Mouse (Mus musculus) fat pad, adult 2 months (tissue): ENCODE results near the gene Cnppd1.

Source experiments
- DNase-seq: peaks from one replicate; pipeline ENCODE4 v3.0.0-alpha.2; 2011; ENCODE audit warnings: low read depth, low spot score; ENCODE audit errors: extremely low read depth

Gene Cnppd1

DNA sequence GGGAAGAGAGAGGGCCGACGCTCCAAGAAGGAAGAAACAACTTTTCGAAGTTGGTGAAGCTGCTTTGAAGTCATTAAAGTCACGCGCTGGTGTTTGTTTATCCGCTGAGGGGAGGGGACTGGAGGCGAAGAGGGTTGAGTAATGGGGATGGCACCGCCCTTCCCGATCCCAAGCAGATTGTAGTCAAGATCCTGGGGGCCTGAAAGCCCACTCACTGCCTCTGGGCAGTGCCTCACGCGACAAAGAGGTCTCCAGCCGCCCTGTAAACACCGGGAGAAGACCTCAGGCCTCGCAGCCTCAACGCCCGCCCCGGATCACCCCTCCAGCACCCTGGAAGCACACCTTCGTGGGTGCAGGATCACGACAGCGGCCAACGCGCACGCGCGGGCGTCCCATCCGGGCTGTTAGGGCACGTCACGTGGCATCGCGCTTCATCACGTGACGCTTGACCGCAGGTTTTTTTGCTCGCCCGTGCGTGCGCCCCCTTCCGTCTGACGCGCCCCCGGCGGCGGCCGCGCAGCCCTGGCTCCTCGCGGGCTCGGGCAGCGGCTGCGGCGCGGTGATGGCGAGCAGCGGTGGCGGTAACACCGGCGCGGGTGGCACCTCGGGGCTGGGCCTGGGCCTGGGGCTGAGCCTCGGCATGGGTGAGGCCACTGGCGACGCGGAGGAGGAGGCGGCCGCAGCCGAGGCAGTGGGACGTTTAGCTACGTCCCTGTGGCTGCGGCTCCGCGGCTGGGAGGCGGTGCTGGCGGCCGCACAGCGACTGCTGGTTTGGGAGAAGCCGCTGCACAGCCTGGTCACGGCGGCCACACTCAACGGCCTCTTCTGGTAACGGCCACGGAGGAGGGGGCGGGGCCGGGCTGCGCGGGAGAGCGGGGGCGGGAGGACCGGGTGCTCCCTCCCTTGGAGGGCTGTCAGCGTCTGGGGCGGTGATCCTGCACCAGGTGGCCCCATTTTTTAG lies at the start of gene Cnppd1, which contains the start of gene Retreg2:
Gene Cnppd1 (minus strand): TSS at position 411 of the 961 bp plus-strand sequence.
Gene Retreg2 (plus strand): TSS at position 478 of the 961 bp plus-strand sequence.
- no peak for DNase-seq

DNA sequence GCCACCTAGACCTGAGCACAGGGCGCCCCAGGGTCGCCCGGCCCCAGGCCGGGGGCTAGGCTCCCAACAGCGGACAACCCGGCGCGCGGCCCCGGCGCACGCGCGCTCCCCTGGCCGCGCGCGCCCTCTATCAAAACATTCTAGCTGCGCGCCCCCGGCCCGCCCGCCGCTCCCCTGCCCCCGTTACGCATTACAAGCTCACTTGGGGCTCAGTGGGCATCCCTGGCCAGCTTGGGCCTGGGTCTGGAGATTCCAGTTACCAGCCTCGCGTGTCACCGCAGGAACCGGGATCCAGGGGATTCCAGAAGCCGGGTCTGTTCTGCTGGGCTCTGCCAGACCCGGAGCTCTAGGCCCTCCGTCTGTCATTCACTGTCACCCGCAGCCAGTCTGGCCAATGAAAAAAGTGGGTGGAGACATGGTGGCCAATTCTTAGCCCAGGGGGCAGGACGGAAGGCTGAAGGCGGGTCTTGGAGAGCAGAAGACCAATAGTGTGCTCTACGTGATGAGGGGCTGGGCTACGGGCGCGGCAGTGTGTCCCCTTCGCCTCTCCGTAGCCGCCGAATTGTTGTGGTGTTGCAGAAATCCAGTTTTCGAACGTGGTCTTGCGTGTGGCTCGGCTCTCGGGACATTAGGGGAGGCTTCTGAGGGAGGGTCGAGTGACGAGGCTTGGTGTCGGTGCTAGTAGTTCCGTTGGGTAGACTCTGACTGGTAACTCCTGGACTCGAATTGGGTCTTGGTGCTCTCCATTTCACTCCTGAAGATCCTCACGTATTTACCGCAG lies 49.3 kb upstream of the Cnppd1 start, which contains the start of the genes Ankzf1 and Atg9a:
Gene Ankzf1 (plus strand): TSS at position 530 of the 781 bp plus-strand sequence.
Gene Atg9a (minus strand): TSS at position 575 of the 781 bp plus-strand sequence.
- DNase-seq, result peak; percentile 97

DNA sequence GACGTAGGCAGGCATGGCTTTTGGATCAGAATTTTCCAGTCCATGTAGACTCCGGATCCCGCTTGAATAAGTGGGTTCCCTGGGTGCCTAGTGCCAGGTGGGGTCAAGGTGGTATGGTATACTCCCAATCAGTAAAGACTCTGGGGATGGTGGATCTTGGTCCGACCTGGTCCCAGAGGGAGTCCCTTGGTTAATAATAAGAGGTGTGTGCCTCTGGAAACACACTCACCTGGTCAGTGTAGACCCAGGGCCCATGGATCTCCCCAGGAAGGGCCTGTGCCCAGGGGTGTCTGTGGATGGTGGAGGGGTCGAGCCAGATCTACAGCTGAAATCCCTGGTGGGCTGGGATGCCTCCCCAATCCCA lies 48.7 kb upstream of the Cnppd1 start:
- no peak for DNase-seq

DNA sequence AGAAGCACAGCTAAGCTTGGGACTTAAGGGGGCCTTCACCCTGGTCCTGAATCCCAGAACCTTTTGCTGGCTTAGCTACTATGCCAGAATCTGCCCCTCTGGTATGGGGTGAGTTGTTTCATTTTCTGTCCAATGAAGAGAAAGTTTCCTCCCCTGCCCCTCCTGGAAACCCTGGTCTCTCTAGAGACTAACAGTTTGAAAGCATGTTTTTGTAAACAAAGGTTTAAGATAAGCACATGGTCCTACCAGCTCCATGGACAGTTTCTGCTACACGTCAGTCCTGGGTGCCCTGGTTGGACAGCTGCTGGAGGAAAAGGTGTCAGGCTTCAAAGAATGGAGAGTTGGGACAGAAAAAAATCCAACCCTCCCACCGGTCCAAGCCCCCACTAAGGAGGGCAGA lies 48.1 kb upstream of the Cnppd1 start:
- DNase-seq, result no peak

DNA sequence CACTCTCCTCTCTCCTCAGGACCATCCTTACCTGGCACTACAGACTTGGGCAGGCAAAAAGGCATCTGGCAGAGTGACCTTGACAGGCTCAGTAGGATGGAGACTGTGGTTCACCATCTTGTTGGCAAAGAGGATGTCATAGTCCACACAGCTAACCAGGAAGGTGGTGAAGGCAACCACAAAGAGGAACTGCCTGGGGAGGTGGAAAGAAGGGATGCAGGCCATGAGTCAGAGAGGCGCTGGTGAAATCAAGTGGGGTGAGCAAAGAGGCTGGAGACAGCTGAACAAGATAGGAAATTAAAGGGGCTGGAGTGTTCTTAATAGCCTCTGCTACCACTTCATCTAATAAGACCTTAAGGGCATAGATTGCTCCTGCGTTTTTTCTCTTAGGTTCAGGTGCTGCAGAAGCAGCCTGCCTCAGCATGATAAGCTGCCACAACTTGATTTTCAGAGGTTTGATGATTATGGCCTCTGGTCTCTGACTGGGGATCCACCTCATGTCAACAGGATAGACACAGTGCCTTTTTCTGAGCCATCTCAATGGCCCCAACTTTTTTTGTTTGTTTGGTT lies 45.5 kb upstream of the Cnppd1 start:
- no peak for DNase-seq

DNA sequence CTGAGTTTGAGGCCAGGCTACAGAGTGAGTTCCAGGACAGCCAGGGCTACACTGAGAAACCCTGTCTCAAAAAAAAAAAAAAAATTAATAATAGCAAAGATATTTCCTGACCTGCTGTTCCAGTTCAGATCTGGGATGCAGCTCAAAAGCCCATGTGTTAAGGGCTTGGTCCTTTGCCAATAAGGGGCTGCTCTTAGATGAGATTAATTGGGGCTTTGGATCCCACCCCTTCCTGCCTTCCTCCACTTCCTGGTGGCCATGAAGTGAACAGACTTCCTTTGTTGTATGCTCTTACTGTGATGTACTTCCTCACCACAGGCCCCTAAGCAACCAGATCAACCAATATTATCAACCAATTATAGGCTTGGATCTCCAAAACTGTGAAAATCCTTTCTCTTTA lies 44.6 kb upstream of the Cnppd1 start:
- DNase-seq, result no peak

DNA sequence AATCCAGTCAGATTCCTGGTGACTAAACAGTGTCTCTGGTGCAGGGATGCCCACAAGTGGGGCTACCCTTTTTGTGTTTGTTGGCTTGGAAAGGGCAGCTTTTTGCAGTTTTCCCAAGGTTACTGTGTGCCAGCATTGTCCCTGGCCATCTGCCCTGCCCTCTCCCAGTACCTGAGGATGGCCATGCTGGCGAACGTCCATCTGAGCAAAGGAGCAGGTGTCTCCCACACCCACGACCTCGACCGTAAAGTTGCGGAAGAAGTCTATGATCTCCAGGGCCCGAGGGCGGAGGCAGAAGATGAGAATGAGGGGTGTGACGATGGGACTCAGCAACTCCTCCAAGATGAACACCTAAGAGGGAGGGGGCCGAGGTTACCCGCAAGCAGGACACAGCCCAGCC lies 43.0 kb upstream of the Cnppd1 start:
- DNase-seq, result no peak

DNA sequence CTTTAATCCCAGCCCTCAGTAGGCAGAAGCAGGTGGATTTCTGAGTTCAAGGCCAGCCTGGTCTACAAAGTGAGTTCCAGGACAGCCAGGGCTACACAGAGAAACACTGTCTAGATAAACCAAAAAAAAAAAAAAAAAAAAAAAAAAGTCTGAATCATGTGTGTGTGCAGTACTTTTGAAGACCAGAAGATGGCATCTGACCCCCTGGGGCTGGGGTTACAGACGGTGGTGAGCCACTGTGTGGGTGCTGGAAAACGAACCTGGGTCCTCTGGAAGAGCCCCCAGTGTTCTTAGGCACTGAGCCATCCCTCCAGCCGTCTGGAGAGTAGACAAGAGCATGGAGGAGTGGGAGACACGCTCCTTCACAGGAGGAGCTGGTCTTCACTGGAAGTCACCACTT lies 39.6 kb upstream of the Cnppd1 start:
- DNase-seq, result no peak

DNA sequence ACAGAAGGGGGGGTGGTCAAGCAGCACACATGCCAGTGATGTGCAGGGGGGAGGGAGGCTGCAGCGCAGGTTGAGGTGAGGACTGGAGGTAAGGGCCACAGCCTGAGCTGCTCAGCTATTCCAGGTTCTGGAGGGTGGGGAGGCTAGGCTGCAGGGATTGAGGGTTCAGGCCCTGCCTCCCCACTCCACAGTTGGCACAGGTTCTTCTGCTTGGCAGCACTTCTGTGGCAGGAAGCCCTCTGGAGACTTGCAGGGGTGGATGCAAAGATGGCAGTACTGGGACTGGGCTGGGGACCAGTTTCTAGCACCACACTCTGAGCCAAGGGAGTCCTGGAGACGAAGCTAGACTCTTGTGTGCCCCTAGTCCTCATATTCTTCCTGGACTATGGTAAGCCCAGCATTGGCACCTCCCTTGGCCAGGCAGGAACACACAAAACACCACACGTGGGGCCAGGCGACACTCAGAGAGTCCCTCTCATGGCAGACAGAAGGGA lies 38.9 kb upstream of the Cnppd1 start:
- no peak for DNase-seq

DNA sequence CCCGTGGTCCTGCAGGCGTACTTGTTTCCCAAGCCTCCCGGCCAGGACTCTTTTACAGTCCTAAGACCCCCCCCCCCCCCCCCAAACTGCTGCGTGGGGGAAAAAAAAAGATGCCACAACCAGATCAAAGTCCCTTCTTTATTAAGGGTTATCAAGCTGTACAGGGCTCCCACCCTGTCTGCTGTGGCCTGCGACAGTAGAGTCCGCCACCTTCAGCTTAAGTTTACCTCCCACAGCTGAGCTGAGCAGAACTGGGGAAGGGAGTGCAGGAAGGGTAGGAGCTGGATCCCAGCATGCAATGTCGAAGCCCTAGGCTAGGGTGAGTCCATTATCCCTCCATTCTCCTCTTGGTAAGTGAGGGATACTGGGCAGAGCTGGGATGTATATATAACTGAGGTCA lies 38.2 kb upstream of the Cnppd1 start:
- no peak for DNase-seq

DNA sequence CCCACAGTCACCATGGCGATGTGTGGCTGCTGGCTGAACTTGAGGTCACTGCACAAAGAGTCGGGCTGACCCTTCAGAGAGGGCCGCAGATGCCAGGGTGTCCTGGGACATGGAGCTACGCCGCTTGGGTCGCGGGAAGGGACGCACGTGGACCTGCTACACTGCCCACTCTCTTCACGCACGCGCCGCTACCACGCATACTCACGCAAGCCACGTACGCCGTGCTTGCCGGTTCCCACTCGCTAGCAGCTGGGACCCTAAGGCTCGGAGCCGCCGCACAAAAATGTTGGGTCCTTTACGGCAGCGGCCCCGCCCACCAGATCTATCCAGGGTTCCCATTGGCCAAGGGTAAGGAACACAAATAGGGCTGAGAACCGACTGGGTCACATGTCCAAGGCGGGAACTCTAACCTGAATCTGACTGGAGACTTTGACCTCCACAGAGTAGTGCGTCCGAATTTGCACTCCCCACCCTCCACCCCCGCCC lies 37.6 kb upstream of the Cnppd1 start, which contains the start of gene Abcb6:
Gene Abcb6 (minus strand): TSS at position 288 of the 486 bp plus-strand sequence.
- DNase-seq, result no peak

DNA sequence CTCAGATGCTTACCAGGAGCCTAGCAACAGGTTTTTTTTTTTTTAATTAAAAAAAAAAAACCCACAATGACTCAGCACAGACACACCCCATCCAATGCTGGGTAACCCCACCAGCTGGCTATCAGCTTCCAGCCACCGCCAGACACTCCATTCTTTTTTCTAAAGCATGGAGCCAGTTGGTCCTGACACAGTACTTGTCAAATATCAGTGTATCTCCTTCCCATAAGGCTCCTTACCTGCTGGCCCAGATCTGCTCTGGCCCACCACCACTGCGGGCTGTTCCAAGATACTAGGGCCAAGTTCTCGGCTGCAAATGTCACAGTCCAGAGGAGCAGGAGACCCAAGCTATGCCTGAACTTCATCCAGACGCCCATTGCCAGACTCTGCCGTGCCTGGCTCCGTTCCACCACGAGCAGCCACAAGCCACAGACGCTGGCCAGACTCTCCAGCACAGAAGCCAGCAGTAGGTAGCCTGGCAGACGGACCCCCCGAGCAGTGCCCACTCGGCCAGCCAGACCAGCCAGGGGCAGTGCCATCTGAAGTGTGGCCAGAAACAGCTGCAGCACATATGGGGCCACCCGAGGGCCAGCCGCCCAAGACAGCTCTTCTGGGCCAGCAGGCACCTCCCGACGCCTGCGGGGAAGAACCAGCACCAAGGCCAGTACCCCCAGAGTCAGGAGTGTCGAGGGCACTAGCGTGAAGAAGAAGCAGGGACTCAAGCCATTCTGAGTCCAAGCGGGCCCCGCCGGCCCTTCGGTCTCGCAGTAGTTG lies 37.0 kb upstream of the Cnppd1 start:
- no peak for DNase-seq

DNA sequence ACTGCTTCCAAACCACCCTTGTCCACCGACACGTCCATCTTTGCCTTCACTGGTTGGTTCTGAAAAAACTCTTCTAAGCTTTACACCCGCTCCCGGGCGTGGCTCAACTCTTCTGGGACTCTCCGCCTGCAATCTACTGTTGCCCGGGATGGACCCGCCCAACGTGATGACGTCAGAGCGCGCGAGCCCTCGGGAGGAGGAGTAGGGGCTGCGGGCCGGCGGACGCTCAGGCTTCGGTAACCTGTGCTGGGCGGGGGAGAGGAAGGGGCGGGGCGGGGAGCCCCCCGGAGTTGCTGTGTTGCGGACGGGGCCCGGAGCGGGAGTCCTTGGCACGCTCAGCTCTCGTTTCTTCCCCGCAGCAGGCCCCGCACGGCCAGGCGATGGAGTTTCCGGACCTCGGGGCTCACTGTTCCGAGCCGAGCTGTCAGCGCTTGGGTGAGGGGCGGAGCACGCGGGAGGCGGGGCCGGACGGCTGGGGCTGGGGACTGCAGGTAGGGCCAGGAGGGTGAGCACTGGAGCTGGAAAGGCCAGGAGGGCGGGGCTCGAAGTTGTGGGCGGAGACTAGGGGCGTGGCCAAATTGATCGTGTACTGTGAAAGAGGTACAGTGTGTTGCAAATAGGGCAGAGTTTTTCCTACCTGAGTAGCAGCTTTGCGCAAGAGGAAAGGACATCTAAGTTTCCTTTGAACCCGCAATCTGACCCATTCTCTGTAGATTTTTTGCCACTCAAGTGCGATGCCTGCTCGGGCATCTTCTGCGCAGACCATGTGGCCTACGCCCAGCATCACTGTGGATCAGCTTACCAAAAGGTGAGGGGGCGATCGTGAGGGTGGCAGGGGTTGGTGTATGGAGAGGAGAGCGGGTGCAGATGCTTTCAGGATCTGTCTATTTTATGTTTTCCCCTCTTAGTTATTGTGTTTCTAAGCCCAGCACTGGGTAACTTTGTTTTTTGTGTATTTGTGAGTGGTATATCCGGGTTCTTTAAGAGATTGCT lies 26.3 kb upstream of the Cnppd1 start, which contains the start of gene Zfand2b:
Gene Zfand2b (plus strand): TSS at position 175 of the 993 bp plus-strand sequence.
- peak; percentile 72 for DNase-seq

DNA sequence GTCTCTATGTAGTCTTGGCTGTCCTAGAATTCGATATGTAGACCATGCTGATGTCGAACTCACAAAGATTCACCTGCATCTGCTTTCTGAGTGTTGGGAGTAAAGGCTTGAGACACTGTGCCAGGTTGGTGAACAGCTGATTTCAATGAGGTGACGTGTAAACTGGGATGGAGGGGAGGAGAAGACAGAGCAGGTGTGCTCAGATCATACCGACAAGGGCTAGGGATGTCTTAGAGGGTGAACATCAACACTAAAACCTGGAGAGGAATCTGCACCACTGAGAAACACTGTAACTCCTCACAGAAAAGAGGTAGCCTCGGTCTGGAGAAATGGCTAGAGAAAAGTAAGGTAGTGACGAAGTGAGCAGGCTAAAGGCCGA lies 25.6 kb upstream of the Cnppd1 start:
- DNase-seq, result no peak

DNA sequence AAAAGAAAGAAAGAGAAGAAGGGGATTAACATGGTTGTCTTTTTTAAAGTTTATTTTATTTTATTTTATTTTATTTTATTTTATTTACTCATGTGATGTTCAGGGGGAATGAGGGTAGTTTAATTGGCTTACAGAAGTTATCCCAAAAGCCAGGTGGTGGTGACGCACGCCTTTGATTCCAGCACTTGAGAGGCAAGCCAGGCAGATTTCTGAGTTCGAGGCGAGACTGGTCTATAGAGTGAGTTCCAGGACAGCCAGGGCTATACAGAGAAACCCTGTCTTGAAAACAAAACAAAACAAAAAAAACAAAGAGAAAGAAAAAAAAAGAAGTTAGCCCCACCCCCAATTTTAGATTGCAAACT lies 17.7 kb upstream of the Cnppd1 start:
- no peak for DNase-seq

DNA sequence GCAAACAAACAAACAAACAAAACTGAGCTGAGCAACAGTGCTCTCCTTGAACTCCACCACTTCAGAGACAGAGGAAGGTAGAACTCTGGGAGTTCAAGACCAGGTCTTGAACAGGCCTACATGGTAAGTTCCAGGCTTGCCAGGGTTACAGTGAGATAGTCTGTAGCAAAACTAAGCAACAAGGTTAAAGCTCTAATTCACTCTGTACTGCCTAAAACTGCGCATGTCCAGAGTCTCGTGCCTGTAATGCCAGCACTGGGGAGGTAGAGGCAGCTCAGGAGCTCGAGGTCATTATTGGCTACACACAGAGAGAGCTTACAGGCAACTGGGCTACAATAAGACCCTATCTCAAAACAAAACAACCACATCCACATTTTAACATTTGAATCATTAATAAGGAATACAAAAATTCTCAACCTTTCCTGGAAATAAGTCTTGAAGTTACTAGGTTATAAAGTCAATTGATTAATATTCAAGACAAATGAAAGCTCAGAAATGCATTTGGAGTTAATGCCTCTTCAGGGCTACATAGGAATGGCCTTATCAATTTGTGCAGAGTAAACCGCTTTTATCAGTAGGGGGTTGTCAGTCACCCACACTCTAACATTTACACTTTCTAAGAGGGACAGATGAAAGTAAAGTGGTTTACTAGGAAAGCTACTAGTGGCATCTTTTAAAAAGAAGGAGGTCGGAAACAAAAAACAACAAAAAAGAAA lies 17.2 kb upstream of the Cnppd1 start:
- no peak for DNase-seq

DNA sequence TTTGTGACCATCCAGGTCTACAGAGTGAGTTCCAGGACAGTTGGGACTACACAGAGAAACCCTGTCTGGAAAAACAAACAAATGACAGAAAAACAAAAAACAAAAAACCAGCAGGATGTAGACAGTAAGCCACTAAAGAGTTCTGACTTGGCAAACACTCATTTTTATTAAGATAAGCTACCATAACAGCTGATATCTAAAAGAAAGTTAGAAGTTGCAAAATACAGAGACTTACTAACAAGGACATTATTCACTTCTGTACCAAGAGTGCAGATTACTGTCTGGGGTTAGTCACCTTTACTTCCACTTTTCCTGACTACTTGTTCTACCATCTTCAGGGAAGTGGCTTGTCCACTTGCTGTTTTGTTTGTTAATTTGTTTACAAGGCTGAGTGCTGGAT lies 16.5 kb upstream of the Cnppd1 start:
- DNase-seq, result no peak

DNA sequence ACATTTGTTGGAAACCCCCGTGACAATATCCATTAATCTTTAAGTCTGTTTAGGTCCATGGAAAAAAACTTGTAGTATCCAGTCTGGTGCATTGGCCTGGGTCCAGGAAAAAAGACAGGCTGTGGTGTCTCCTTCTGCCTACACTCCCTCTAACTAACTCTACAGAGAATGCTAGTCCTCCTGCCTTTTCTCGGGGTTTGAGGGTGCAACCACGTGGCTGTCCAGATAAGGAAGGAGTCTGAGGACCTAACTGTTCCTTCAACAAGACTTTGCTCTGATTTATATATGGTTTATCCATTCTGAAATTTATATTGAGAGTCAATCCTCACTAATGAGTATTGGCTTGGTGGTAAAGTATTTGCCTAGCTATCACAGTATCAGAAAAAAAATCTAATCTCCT lies 13.3 kb upstream of the Cnppd1 start:
- no peak for DNase-seq
